Mouse (Mus musculus) heart, adult 11 months (tissue): ENCODE measurements around the gene Psmc3.

Source experiments
- DNase-seq: peaks from one replicate; pipeline ENCODE4 v3.0.0; 2022

Psmc3 gene

GRCm38 (mm10) chr2:91058435-91058834, 4.6 kb downstream of the Psmc3 start:
- DNase-seq, result no peak

- no peak for DNase-seq
These were observed 5.6 kb downstream of the Psmc3 start for GRCm38 (mm10) chr2:91059376-91059775.

- peak; percentile 91 for DNase-seq
These were observed 6.9 kb downstream of the Psmc3 start for GRCm38 (mm10) chr2:91060544-91061355.

GRCm38 (mm10) chr2:91061849-91062481, 8.2 kb downstream of the Psmc3 start:
- peak; percentile 97 for DNase-seq

- peak; percentile 92 for DNase-seq
These were observed 9.2 kb downstream of the Psmc3 start for GRCm38 (mm10) chr2:91062779-91063606.

GRCm38 (mm10) chr2:91064211-91064610, 10.4 kb downstream of the Psmc3 start:
- DNase-seq, result no peak

GRCm38 (mm10) chr2:91065544-91065943, 11.7 kb downstream of the Psmc3 start:
- DNase-seq, result peak; percentile 94

GRCm38 (mm10) chr2:91066455-91066854, 12.6 kb downstream of the Psmc3 start:
- DNase-seq, result peak; percentile 93

- DNase-seq, result peak; percentile 93
These were observed 14.5 kb downstream of the Psmc3 start for GRCm38 (mm10) chr2:91068162-91068871.

GRCm38 (mm10) chr2:91068872-91069165, 15.0 kb downstream of the Psmc3 start:
- DNase-seq, result peak; percentile 95

GRCm38 (mm10) chr2:91069306-91070000, 15.6 kb downstream of the Psmc3 start:
- peak; percentile 96 for DNase-seq

- DNase-seq, result peak; percentile 100
These were observed 16.4 kb downstream of the Psmc3 start, which contains the start of gene Slc39a13 for GRCm38 (mm10) chr2:91070076-91070800. Slc39a13 (minus strand) TSS chr2:91070417.

- DNase-seq, result peak; percentile 94
These were observed 17.2 kb downstream of the Psmc3 start for GRCm38 (mm10) chr2:91071059-91071458.

- no peak for DNase-seq
These were observed 18.3 kb downstream of the Psmc3 start for GRCm38 (mm10) chr2:91072092-91072491.

GRCm38 (mm10) chr2:91077957-91078313, 24.1 kb downstream of the Psmc3 start:
- DNase-seq, result no peak

GRCm38 (mm10) chr2:91078314-91079025, 24.7 kb downstream of the Psmc3 start:
- DNase-seq, result peak; percentile 91

- no peak for DNase-seq
These were observed 25.2 kb downstream of the Psmc3 start for GRCm38 (mm10) chr2:91079026-91079384.

GRCm38 (mm10) chr2:91080784-91081513, 27.1 kb downstream of the Psmc3 start:
- peak; percentile 92 for DNase-seq

- peak; percentile 94 for DNase-seq
These were observed 28.2 kb downstream of the Psmc3 start, which contains the start of gene Spi1 for GRCm38 (mm10) chr2:91081775-91082695. Spi1 (plus strand) TSS chr2:91082390.
